In genomic region chr5:59700009-59700408, GRCm38 (mm10) we compare ENCODE assay signal across 13 mouse cellular contexts.
"Had no signal": no experiment of that assay in that cellular context is flagged by ENCODE, and none has a peak within 500 bp of the region (broad histone marks: within the 10 kb centered on the region; RNA-seq: fewer than 3 reads in every experiment).

No protein-coding gene starts in this region.

- H3K9me3 ChIP-seq: limb, embryonic 10.5 days; liver, embryonic 12.5 days; lung, embryonic 15.5 days; megakaryocyte, embryonic 14.5 days; midbrain, embryonic 15.5 days had no signal

- H3K27ac ChIP-seq: layer of hippocampus, adult 2 months; limb, embryonic 10.5 days; liver, embryonic 12.5 days; lung, embryonic 15.5 days; macrophage; midbrain, embryonic 15.5 days had no signal

- H3K9ac ChIP-seq: liver, embryonic 12.5 days; lung, embryonic 15.5 days; midbrain, embryonic 15.5 days had no signal

- H3K4me1 ChIP-seq: limb, embryonic 10.5 days; liver, embryonic 12.5 days; lung, embryonic 15.5 days; megakaryocyte, embryonic 14.5 days; midbrain, embryonic 15.5 days had no signal

- H3K36me3 ChIP-seq: limb, embryonic 10.5 days; liver, embryonic 12.5 days; lung, embryonic 15.5 days; midbrain, embryonic 15.5 days had no signal

- H3K4me3 ChIP-seq: layer of hippocampus, adult 2 months; limb, embryonic 10.5 days; liver, embryonic 12.5 days; lung, embryonic 15.5 days; megakaryocyte, embryonic 14.5 days; midbrain, embryonic 15.5 days had no signal

- H3K4me2 ChIP-seq: liver, embryonic 12.5 days; lung, embryonic 15.5 days; midbrain, embryonic 11.5 days; midbrain, embryonic 15.5 days had no signal

- ATAC-seq: liver, embryonic 12.5 days; midbrain, embryonic 15.5 days had no signal

- H3K27me3 ChIP-seq: liver, embryonic 12.5 days; lung, embryonic 15.5 days; megakaryocyte, embryonic 14.5 days; midbrain, embryonic 15.5 days had no signal

- DNase-seq: kidney, postnatal 10 days; kidney, postnatal 4 days; lung, postnatal 14 days; thymus, adult 18-20 months; thymus, postnatal 14 days had no signal
